In the genomic region with DNA sequence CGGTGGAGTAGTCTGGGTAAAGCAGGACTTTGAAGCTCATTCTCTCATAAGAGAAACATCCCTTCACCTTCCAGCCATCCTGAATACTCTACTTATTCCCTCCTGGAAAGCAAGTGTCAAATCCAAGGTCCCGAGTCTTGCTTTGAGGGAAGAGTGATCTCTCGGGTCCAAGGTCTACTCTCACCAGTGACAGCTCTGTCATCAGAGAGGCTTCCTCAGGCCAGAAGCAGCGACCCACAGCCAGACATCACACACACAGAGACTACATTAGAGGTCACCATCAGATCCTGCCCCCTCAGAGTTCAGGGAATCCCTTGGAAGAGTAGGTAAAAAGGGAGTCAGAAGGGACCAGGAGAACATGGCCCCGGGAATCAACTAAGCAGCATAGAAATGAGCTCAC, we compare ENCODE assay signal across 25 mouse cellular contexts.
DNase-seq lines count a peak whose midpoint lies in the region; ATAC-seq and TF ChIP-seq lines count a peak whose summit lies in the region.
"Had no signal": no experiment of that assay in that cellular context is flagged by ENCODE, and none has a peak within 500 bp of the region (broad histone marks: within the 10 kb centered on the region; RNA-seq: fewer than 3 reads in every experiment).

No protein-coding gene starts in this region.

- 91% methylated on average over 5 of the region's 5 CpGs for WGBS in hindbrain, embryonic 10.5 days
- 90% methylated on average over 5 of the region's 5 CpGs for WGBS in hindbrain, embryonic 16.5 days
- 79% methylated on average over 5 of the region's 5 CpGs for WGBS in kidney, embryonic 15.5 days

- H3K27ac ChIP-seq in hindbrain, embryonic 10.5 days = peak overlapping the region; percentile 86
- no peak overlapping the region for H3K27ac ChIP-seq in hindbrain, embryonic 16.5 days (ENCODE audit: low read depth, low read length)
- no peak overlapping the region for H3K27ac ChIP-seq in kidney, embryonic 15.5 days
- H3K27ac ChIP-seq in ES-E14 (ENCODE audit: insufficient read depth, low read depth, low read length, poor library complexity, severe bottlenecking) = peak overlapping the region; percentile 100
- H3K27ac ChIP-seq: hindbrain, embryonic 15.5 days; liver, embryonic 14.5 days; midbrain, embryonic 12.5 days had no signal

- H3K36me3 ChIP-seq in hindbrain, embryonic 10.5 days = peaks cover 4% of the 10 kb centered on the region
- H3K36me3 ChIP-seq in hindbrain, embryonic 16.5 days (ENCODE audit: control insufficient read depth, insufficient read depth, low read length) = 0 out of 2 replicates have a peak, but pooled peaks cover under 1% of the 10 kb centered on the region
- H3K36me3 ChIP-seq in kidney, embryonic 15.5 days = peaks cover 8% of the 10 kb centered on the region; the same call in 1 of the 2 replicates
- H3K36me3 ChIP-seq in E14TG2a.4 (ENCODE audit: insufficient read depth, low read length) (peaks cover 20% of the 10 kb centered on the region), ES-E14 (ENCODE audit: control insufficient read depth, insufficient read depth, low read length, poor library complexity, severe bottlenecking) (peaks cover 8% of the 10 kb centered on the region)
- H3K36me3 ChIP-seq: G1E; hindbrain, embryonic 15.5 days; intestine, embryonic 15.5 days had no signal

- no peak for DNase-seq in hindbrain, embryonic 10.5 days (ENCODE audit: low spot score)
- DNase-seq in kidney, postnatal 36 days = peak; percentile 32 to 37
- no peak for DNase-seq in ES-E14 (ENCODE audit: low read depth, low spot score)
- DNase-seq in adrenal gland, adult 18-20 months (ENCODE audit: low spot score in 2 of 2) = no peak
- DNase-seq: adrenal gland, postnatal 14 days; cerebellum, adult 11 months; cerebellum, adult 9-10 months; cerebellum, postnatal 36 days; gastrocnemius, postnatal 10 days; heart, postnatal 10 days; kidney, postnatal 4 days; lung, adult 2 months; thymus, postnatal 14 days had no signal

- no peak overlapping the region for H3K4me3 ChIP-seq in hindbrain, embryonic 10.5 days
- no peak overlapping the region for H3K4me3 ChIP-seq in hindbrain, embryonic 16.5 days (ENCODE audit: low read length)
- no peak overlapping the region for H3K4me3 ChIP-seq in kidney, embryonic 15.5 days (replicated peaks)
- H3K4me3 ChIP-seq in E14TG2a.4 (replicated peaks; ENCODE audit: low read length) (peak overlapping the region; percentile 54), ES-E14 (ENCODE audit: insufficient read depth in 1 of 2, low read depth in 1 of 2, low read length in 2 of 2, poor library complexity in 1 of 2, severe bottlenecking in 1 of 2) (peak overlapping the region; percentile 41 to 57)
- H3K4me3 ChIP-seq: heart, embryonic 13.5 days; hindbrain, embryonic 15.5 days; intestine, embryonic 15.5 days; midbrain, embryonic 12.5 days; neural tube, embryonic 13.5 days had no signal

- H3K4me2 ChIP-seq in hindbrain, embryonic 16.5 days (ENCODE audit: low read length) = no peak overlapping the region
- H3K4me2 ChIP-seq in kidney, embryonic 15.5 days = no peak overlapping the region
- H3K4me2 ChIP-seq: heart, embryonic 13.5 days; hindbrain, embryonic 15.5 days; intestine, embryonic 15.5 days; neural tube, embryonic 13.5 days had no signal

- no peak for ATAC-seq in hindbrain, embryonic 16.5 days
- ATAC-seq in kidney, embryonic 15.5 days (replicated peaks; ENCODE audit: low FRiP score) = no peak
- ATAC-seq in megakaryocyte, adult 5-6 weeks (ENCODE audit: poor library complexity, severe bottlenecking) = no peak
- ATAC-seq: forebrain, embryonic 16.5 days; intestine, embryonic 15.5 days had no signal

- no peak for TF ChIP-seq CTCF in E14TG2a.4 (conservative IDR thresholded peaks at IDR 0.05; ENCODE audit: low read length)

- 0 out of 2 replicates have a peak, but pooled peaks cover 5% of the 10 kb centered on the region for H3K9me3 ChIP-seq in hindbrain, embryonic 10.5 days
- 0 out of 2 replicates have a peak, but pooled peaks cover 3% of the 10 kb centered on the region for H3K9me3 ChIP-seq in hindbrain, embryonic 16.5 days (ENCODE audit: control insufficient read depth, low read length)
- H3K9me3 ChIP-seq in kidney, embryonic 15.5 days (replicated peaks) = no peaks in the 10 kb centered on the region
- no peaks in the 10 kb centered on the region for H3K9me3 ChIP-seq in E14TG2a.4 (ENCODE audit: low read length)
- H3K9me3 ChIP-seq in ES-E14 (ENCODE audit: control insufficient read depth, insufficient read depth, low read depth, low read length) = no peaks in the 10 kb centered on the region
- H3K9me3 ChIP-seq: heart, embryonic 13.5 days; hindbrain, embryonic 15.5 days; intestine, embryonic 15.5 days; midbrain, embryonic 12.5 days; neural tube, embryonic 13.5 days had no signal

- H3K4me1 ChIP-seq in hindbrain, embryonic 10.5 days (replicated peaks) = peaks cover 58% of the 10 kb centered on the region
- H3K4me1 ChIP-seq in hindbrain, embryonic 16.5 days (ENCODE audit: control insufficient read depth, insufficient read depth, low read depth, low read length) = peaks cover 17% of the 10 kb centered on the region
- peaks cover 33% of the 10 kb centered on the region for H3K4me1 ChIP-seq in kidney, embryonic 15.5 days
- H3K4me1 ChIP-seq in E14TG2a.4 (replicated peaks; ENCODE audit: low read depth, low read length) (peaks cover 73% of the 10 kb centered on the region), ES-E14 (ENCODE audit: control insufficient read depth in 2 of 2, insufficient read depth in 2 of 2, low read length in 2 of 2, poor library complexity in 1 of 2) (peaks cover 14 to 16% of the 10 kb centered on the region in 2 experiments)

- H3K27me3 ChIP-seq in hindbrain, embryonic 10.5 days (ENCODE audit: insufficient read depth, poor library complexity, severe bottlenecking) = no peaks in the 10 kb centered on the region
- H3K27me3 ChIP-seq in hindbrain, embryonic 16.5 days (replicated peaks; ENCODE audit: control insufficient read depth, insufficient read depth, low read length) = no peaks in the 10 kb centered on the region
- H3K27me3 ChIP-seq in kidney, embryonic 15.5 days = no peaks in the 10 kb centered on the region
- H3K27me3 ChIP-seq in E14TG2a.4 (ENCODE audit: insufficient read depth, low read length) = no peaks in the 10 kb centered on the region
- H3K27me3 ChIP-seq: heart, embryonic 13.5 days; hindbrain, embryonic 15.5 days; intestine, embryonic 15.5 days; midbrain, embryonic 12.5 days; neural tube, embryonic 13.5 days had no signal

- no peak overlapping the region for H3K9ac ChIP-seq in hindbrain, embryonic 16.5 days (ENCODE audit: low read depth, low read length)
- no peak overlapping the region for H3K9ac ChIP-seq in kidney, embryonic 15.5 days
- peak overlapping the region; percentile 77 for H3K9ac ChIP-seq in ES-E14 (ENCODE audit: insufficient read depth, low read depth, low read length, poor library complexity, severe bottlenecking)
- H3K9ac ChIP-seq: heart, embryonic 13.5 days; hindbrain, embryonic 15.5 days; intestine, embryonic 15.5 days; liver, embryonic 14.5 days; midbrain, embryonic 12.5 days; neural tube, embryonic 13.5 days had no signal

- in situ Hi-C loops in ES-E14 (cut with MboI; ENCODE audit: low sequenced_read_pairs in 2 of 2, unreplicated experiment in 2 of 2) = no loop called here

TF ChIP-seq in ES-E14, 5 proteins besides CTCF, POLR2A, EP300 and RAD21:
- TF ChIP-seq MAFK (IDR thresholded peaks at IDR 0.05; ENCODE audit: insufficient read depth, low read depth, low read length) (no peak), ZC3H11A (IDR thresholded peaks at IDR 0.05; ENCODE audit: borderline replicate concordance, low read depth, low read length) (no peak), ZNF384 (IDR thresholded peaks at IDR 0.05; ENCODE audit: low read depth, low read length) (no peak), CHD2 (IDR thresholded peaks at IDR 0.05; ENCODE audit: low read depth, low read length) (no peak), HCFC1 (IDR thresholded peaks at IDR 0.05; ENCODE audit: borderline replicate concordance, insufficient read depth, low read length) (no peak)

Comparison
In these comparisons a context has a peak if more than half of its experiments do, and no peak if none do; other contexts are left out.
1. H3K27ac ChIP-seq: peak in hindbrain, embryonic 10.5 days (single experiment) and ES-E14 (single experiment); none in hindbrain, embryonic 16.5 days (single experiment) and kidney, embryonic 15.5 days (single experiment).
2. DNase-seq: peak in kidney, postnatal 36 days (2 of 2); none in hindbrain, embryonic 10.5 days (single experiment), ES-E14 (single experiment) and adrenal gland, adult 18-20 months (0 of 2).
3. H3K4me3 ChIP-seq: peak in E14TG2a.4 (single experiment) and ES-E14 (2 of 2); none in hindbrain, embryonic 10.5 days (single experiment), hindbrain, embryonic 16.5 days (single experiment) and kidney, embryonic 15.5 days (single experiment).